ENCODE assay signal across 8 mouse cellular contexts in genomic region chr10:110192026-110192805, GRCm38 (mm10).
A peak's percentile ranks its signal among the peaks of the same experiment; 100 is the strongest.
DNase-seq lines count a peak whose midpoint lies in the region; ATAC-seq lines count a peak whose summit lies in the region.

No protein-coding gene starts in this region.

- H3K4me3 ChIP-seq in heart, embryonic 15.5 days = no peak overlapping the region
- no peak overlapping the region for H3K4me3 ChIP-seq in hindbrain, embryonic 16.5 days (ENCODE audit: low read length)
- H3K4me3 ChIP-seq in midbrain, embryonic 14.5 days (replicated peaks; ENCODE audit: low read depth, low read length) = no peak overlapping the region

- intact Hi-C loops in heart, postnatal 25 days (cut with DNase I) = no loop called here

- H3K27me3 ChIP-seq in heart, embryonic 15.5 days = no peaks in the 10 kb centered on the region
- no peaks in the 10 kb centered on the region for H3K27me3 ChIP-seq in hindbrain, embryonic 16.5 days (replicated peaks; ENCODE audit: control insufficient read depth, insufficient read depth, low read length)
- no peaks in the 10 kb centered on the region for H3K27me3 ChIP-seq in midbrain, embryonic 14.5 days (ENCODE audit: control insufficient read depth, insufficient read depth, low read length)

- H3K9me3 ChIP-seq in heart, embryonic 15.5 days (replicated peaks) = no peaks in the 10 kb centered on the region
- no peaks in the 10 kb centered on the region for H3K9me3 ChIP-seq in hindbrain, embryonic 16.5 days (ENCODE audit: control insufficient read depth, low read length)
- no peaks in the 10 kb centered on the region for H3K9me3 ChIP-seq in midbrain, embryonic 14.5 days (ENCODE audit: control insufficient read depth, low read length)

- peaks cover 15% of the 10 kb centered on the region for H3K4me1 ChIP-seq in heart, embryonic 15.5 days (replicated peaks)
- H3K4me1 ChIP-seq in hindbrain, embryonic 16.5 days (ENCODE audit: control insufficient read depth, insufficient read depth, low read depth, low read length) = peaks cover 12% of the 10 kb centered on the region
- peaks cover 10% of the 10 kb centered on the region; the same call in 1 of the 2 replicates for H3K4me1 ChIP-seq in midbrain, embryonic 14.5 days (ENCODE audit: control insufficient read depth, insufficient read depth, low read length)

- no peak for ATAC-seq in heart, embryonic 15.5 days (replicated peaks; ENCODE audit: insufficient number of reproducible peaks, insufficient read depth, low FRiP score, low read depth)
- ATAC-seq in hindbrain, embryonic 16.5 days = peak; percentile 89
- peak; percentile 55; the same call in 1 of the 2 replicates for ATAC-seq in midbrain, embryonic 14.5 days (ENCODE audit: low FRiP score, low TSS enrichment)

- DNase-seq in heart, postnatal 25 days (ENCODE audit: low spot score) = no peak
- DNase-seq in cerebellum, adult 11-12 months = peak; percentile 80
- DNase-seq in midbrain, embryonic 14.5 days = peak; percentile 56
- no peak for DNase-seq in thymus, postnatal 36 days
- DNase-seq in urinary bladder, postnatal 25 days (ENCODE audit: low spot score) = no peak
- no peak for DNase-seq in c-Kit-positive CD71-positive TER-119-positive erythroid progenitor cells, embryonic 14.5 days (ENCODE audit: low spot score)

- 68% methylated on average over 7 of the region's 7 CpGs for WGBS in heart, embryonic 15.5 days
- WGBS in hindbrain, embryonic 16.5 days = 44% methylated on average over 7 of the region's 7 CpGs
- 66% methylated on average over 7 of the region's 7 CpGs for WGBS in midbrain, embryonic 14.5 days

- H3K36me3 ChIP-seq in heart, embryonic 15.5 days = no peaks in the 10 kb centered on the region
- H3K36me3 ChIP-seq in hindbrain, embryonic 16.5 days (ENCODE audit: control insufficient read depth, insufficient read depth, low read length) = no peaks in the 10 kb centered on the region
- no peaks in the 10 kb centered on the region for H3K36me3 ChIP-seq in midbrain, embryonic 14.5 days (ENCODE audit: control insufficient read depth, insufficient read depth, low read length)

- H3K9ac ChIP-seq in heart, embryonic 15.5 days = no peak overlapping the region
- H3K9ac ChIP-seq in hindbrain, embryonic 16.5 days (ENCODE audit: low read depth, low read length) = no peak overlapping the region
- no peak overlapping the region for H3K9ac ChIP-seq in midbrain, embryonic 14.5 days (replicated peaks; ENCODE audit: low read length)

- peak overlapping the region; percentile 42; the same call in 1 of the 2 replicates for H3K27ac ChIP-seq in heart, embryonic 15.5 days
- H3K27ac ChIP-seq in hindbrain, embryonic 16.5 days (ENCODE audit: low read depth, low read length) = 0 out of 2 replicates have a peak overlapping the region, but pooled peaks have one; percentile 6
- H3K27ac ChIP-seq in midbrain, embryonic 14.5 days (replicated peaks; ENCODE audit: low read depth, low read length) = peak overlapping the region; percentile 1; the same call in 1 of the 2 replicates

- H3K4me2 ChIP-seq in heart, embryonic 15.5 days = no peak overlapping the region
- H3K4me2 ChIP-seq in hindbrain, embryonic 16.5 days (ENCODE audit: low read length) = no peak overlapping the region
- H3K4me2 ChIP-seq in midbrain, embryonic 14.5 days (ENCODE audit: low read length) = no peak overlapping the region

Comparison
In these comparisons a context has a peak if more than half of its experiments do, and no peak if none do; other contexts are left out.
1. DNase-seq: peak in cerebellum, adult 11-12 months (single experiment) and midbrain, embryonic 14.5 days (single experiment); none in heart, postnatal 25 days (single experiment), thymus, postnatal 36 days (0 of 2), urinary bladder, postnatal 25 days (single experiment) and c-Kit-positive CD71-positive TER-119-positive erythroid progenitor cells, embryonic 14.5 days (single experiment).
2. Peak in every context shown above with its lines, with median percentiles within 50 percentile points of each other: H3K27ac ChIP-seq.